Mouse (Mus musculus) right cerebral cortex, adult 18-20 months (tissue): ENCODE data around the gene Pth1r.

Source experiments
- DNase-seq: peaks from one replicate; pipeline ENCODE4 v3.0.0; 2022; ENCODE audit warnings: mixed read lengths

The Pth1r gene

GRCm38 (mm10) chr9:110680736-110681507, 66.0 kb downstream of the Pth1r start:
- DNase-seq, result peak; percentile 40

- DNase-seq, result no peak
Observed at GRCm38 (mm10) chr9:110678886-110679285, 68.1 kb downstream of the Pth1r start.

GRCm38 (mm10) chr9:110676492-110676911, 70.4 kb downstream of the Pth1r start:
- no peak for DNase-seq

DNA sequence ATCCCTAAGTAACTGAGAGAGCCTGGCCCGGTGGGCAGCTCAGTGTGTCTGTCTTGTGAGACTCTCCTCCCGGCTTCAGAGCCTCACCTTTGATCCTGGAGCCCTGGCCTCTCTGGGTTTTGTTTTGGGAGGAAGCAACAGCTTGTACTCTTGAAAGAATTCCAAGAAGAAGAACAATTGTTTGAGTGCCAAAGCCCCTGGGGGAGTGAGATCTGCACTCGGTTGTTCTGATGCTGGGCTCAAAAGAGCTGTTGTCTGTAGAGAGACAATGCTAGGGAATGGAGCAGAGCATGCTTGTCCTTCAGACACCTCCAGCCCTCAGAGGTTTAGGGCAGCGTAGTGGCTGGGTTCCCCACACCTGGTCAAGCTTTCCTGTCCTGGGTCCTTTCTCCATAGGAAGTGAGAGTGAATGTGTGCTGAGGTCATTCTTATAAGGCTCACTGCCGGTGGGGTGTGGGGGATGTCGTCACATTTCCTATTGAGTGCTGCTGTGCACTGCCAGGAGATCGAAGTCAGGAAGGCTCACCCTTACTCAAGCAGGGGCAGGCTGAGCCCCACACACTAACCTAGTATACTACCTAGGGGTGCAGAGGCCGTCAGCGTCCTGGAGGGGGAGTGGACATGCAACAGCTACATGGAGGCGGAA, 73.7 kb downstream of the Pth1r start:
- DNase-seq, result no peak

DNA sequence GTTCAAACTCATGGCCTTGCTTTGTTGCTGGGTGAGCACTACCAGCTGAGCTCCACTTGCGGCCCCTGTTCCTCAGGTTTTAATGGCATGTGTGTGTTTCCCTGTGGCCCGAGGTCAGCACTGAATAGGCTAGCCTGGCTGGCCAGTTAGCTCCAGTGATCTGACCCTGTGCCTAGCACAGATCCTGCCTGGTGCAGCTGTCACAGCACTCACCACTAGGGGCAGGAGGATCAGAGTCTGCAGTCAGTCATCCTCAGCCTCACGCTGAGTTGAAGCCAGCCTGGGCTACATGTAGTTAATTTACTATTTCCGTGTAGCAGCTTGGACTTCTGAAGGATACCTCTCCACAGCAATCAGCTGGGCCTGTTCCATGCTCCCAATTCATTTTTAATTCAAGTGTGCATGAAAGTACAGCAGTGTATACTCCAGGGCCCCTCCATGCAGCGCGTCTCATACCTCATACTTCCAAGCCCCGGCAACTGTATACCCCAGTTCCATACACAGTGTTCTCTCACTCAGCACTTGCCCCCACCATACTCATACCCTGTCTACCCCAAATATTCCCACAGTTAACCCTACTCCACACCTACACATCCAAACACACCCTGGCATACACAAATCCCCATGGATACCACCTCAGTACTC, 74.4 kb downstream of the Pth1r start:
- DNase-seq, result peak; percentile 38
